Mouse (Mus musculus) intestine, postnatal 0 days (tissue): ENCODE results near the gene 4931406C07Rik. TPM values are rescaled to one million over a fixed set of nuclear protein-coding genes. Genes with fewer than 3 reads are reported as not detected.

ENCODE experiments used
- ATAC-seq: fragments of 200-750 bp; cut with Nextera tagmentation; 2 replicates; pipeline ENCODE4 v1.8.0; 2017; ENCODE audit warnings: mild to moderate bottlenecking, moderate TSS enrichment, moderate library complexity
- H3K27ac ChIP-seq: fragments of 300-500 bp; sonication (generic); 2 replicates; pipeline ENCODE4 v1.5.1; 2014; ENCODE audit warnings: mild to moderate bottlenecking, low read depth, low read length, moderate library complexity
- H3K27me3 ChIP-seq: fragments of 300-500 bp; sonication (generic); replicated peaks from 2 replicates; pipeline ENCODE4 v1.6.1; 2014; ENCODE audit warnings: low read length, mixed read lengths; ENCODE audit not compliant: control insufficient read depth, insufficient read depth
- H3K36me3 ChIP-seq: fragments of 300-500 bp; sonication (generic); 2 replicates; pipeline ENCODE4 v1.6.1; 2014; ENCODE audit warnings: mild to moderate bottlenecking, moderate library complexity; ENCODE audit not compliant: control insufficient read depth, insufficient read depth
- H3K4me1 ChIP-seq: fragments of 300-500 bp; sonication (generic); replicated peaks from 2 replicates; pipeline ENCODE4 v1.6.1; 2014; ENCODE audit warnings: antibody characterized with exemption, low read length, mixed read lengths; ENCODE audit not compliant: control insufficient read depth, insufficient read depth
- H3K4me2 ChIP-seq: fragments of 300-500 bp; sonication (generic); replicated peaks from 2 replicates; pipeline ENCODE4 v1.6.1; 2014; ENCODE audit warnings: low read depth, mild to moderate bottlenecking, moderate library complexity
- H3K4me3 ChIP-seq: fragments of 300-500 bp; sonication (generic); 2 replicates; pipeline ENCODE4 v1.5.1; 2014; ENCODE audit warnings: low read depth, low read length
- H3K9ac ChIP-seq: fragments of 300-500 bp; sonication (generic); 2 replicates; pipeline ENCODE4 v1.6.1; 2014; ENCODE audit warnings: mild to moderate bottlenecking, low read depth, low read length
- H3K9me3 ChIP-seq: fragments of 300-500 bp; sonication (generic); 2 replicates; pipeline ENCODE4 v1.6.1; 2016; ENCODE audit warnings: mixed run types; ENCODE audit not compliant: control insufficient read depth
- CTCF ChIP-seq: sonication (generic); IDR thresholded peaks from 2 replicates; pipeline ENCODE4 v1.5.1; 2016; ENCODE audit warnings: low read depth, mild to moderate bottlenecking, control low read depth, antibody characterized with exemption, moderate library complexity
- WGBS: fragments of 180-500 bp; shearing (Covaris S2); extraction: QIAGEN DNeasy Blood & Tissue Kit; methylation state at CpG from one replicate; pipeline ENCODE4 v1.1.7; 2014; 5-methylcytosine and 5-hydroxymethylcytosine counted together
- microRNA-seq: library from miRNA; unstranded; fragments of <30 nt; microRNA quantifications from one replicate; pipeline ENCODE4, GENCODE M21; 2016
- polyA plus RNA-seq: library from polyadenylated mRNA; unstranded; fragments of >200 nt; fragmentation: Nextera tagmentation; extraction: Ambion mirVana; gene quantifications from 2 replicates; pipeline ENCODE4 v1.2.1, GENCODE M21; 2015

The 4931406C07Rik gene
- polyA plus RNA-seq, 1 experiment from 2014 or later = 15.4 TPM

DNA sequence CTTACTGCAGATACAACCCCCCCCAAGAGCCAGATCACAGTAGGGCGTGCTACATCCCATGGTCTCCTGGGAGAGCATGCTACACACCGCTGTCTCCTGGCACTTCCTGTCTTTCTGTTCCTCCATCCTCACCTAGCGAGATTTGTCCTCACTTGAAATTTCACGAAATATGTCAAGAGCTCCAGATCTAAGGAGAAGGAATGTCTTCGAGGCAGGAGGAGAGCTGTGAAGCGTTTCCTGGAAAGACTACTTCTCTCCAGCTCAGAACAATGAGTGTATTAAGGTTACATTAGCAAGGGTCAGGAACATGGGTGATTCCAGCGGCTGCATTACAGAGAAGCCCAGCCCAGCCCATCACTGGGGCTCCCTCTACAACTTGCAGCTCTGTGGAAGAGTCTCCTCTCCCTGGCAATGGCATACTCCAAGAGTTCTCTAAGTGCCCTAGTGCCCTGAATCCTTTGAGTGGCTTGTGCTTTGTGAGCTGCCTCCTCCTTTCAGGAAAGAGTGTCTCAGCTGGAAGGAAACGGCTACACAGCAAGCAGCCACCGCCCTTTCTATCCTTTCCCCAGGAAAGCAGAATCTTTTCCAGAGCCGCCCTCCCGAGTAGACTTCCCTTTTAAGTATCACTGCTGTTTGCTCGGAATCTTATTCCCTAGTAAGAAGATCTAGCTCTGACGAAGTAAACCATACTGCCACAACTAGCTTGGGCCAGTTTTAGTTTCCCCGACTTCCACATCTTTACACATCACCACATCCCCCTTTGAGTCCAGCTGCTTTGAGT is 68.5 kb downstream of the 4931406C07Rik start:
- H3K4me2 ChIP-seq = no peak overlapping the region
- 49% methylated on average over 14 of the region's 14 CpGs for WGBS
- no peak for ATAC-seq
- H3K4me3 ChIP-seq = no peak overlapping the region
- no peak overlapping the region for H3K9ac ChIP-seq
- H3K27me3 ChIP-seq = no peaks in the 10 kb centered on the region
- no peaks in the 10 kb centered on the region for H3K9me3 ChIP-seq
- no peak for TF ChIP-seq CTCF
- peaks cover 6% of the 10 kb centered on the region; the same call in 1 of the 2 replicates for H3K4me1 ChIP-seq
- 0 out of 2 replicates have a peak overlapping the region, but pooled peaks have one; percentile 23 for H3K27ac ChIP-seq
- H3K36me3 ChIP-seq = no peaks in the 10 kb centered on the region

DNA sequence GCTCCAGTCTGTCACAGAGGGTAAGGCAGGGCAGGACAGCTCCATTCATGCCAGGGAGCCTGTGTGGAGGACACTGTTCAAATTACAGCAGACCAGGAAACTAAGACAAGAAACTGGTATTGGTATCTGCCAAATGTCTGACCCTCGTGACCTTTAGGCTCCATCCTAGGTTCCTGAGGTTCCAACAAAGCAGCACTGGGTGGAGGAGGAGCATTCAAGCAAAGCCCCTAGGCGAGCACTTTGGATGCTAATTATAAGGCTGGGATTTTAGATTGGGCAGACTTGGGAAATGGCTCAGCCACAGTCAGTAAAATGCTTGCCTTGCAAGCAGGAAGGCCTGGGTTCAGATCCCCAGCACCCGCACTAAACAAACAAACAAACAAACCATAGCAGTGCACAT is 70.3 kb downstream of the 4931406C07Rik start:
- H3K9ac ChIP-seq = no peak overlapping the region
- peaks cover 6% of the 10 kb centered on the region; the same call in 1 of the 2 replicates for H3K4me1 ChIP-seq
- no peak for TF ChIP-seq CTCF
- ATAC-seq = no peak
- H3K9me3 ChIP-seq = no peaks in the 10 kb centered on the region
- no peaks in the 10 kb centered on the region for H3K27me3 ChIP-seq
- no peak overlapping the region for H3K4me2 ChIP-seq
- H3K4me3 ChIP-seq = no peak overlapping the region
- no peaks in the 10 kb centered on the region for H3K36me3 ChIP-seq
- 85% methylated on average over 3 of the region's 3 CpGs for WGBS
- H3K27ac ChIP-seq = no peak overlapping the region

DNA sequence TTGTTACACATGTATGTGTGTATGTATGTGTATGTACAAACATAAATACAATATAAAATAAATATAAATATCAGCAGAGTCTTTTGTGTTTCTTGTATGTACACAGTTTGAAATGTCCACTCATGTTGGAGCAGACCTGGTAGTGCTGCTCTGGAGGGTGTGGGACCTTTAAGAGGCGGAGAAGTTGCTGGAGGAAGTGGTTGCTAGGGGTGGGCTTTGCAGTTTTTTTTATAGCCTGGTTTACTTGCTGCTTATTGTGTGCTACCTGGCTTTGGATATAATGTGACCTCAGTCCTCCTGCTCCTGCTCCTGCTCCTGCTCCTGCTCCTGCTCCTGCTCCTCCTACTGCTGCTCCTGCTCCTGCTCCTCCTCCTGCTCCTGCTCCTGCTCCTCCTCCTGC is 72.6 kb downstream of the 4931406C07Rik start:
- Histone ChIP-seq H3K4me2 (no peak overlapping the region), H3K27ac (no peak overlapping the region), H3K9ac (no peak overlapping the region), H3K36me3 (no peaks in the 10 kb centered on the region), H3K9me3 (no peaks in the 10 kb centered on the region), H3K4me1 (no peaks in the 10 kb centered on the region), H3K27me3 (no peaks in the 10 kb centered on the region), H3K4me3 (no peak overlapping the region)
- ATAC-seq = no peak
- WGBS = 80% methylated on average over 1 of the region's 1 CpGs
- TF ChIP-seq CTCF = no peak

Small RNAs within 50 kb of the gene (microRNA-seq; reads per million reads assigned to microRNA genes)
- not detected for gene Gm49349
- not detected for gene mmu-mir-7650

Other genes starting within 250 kb of the 4931406C07Rik start
- gene Hephl1, start 194.3 kb downstream of the 4931406C07Rik start, polyA plus RNA-seq = not detected in 2 replicates
- 4.4 TPM in 2 replicates for gene Vstm5, start 67.4 kb downstream of the 4931406C07Rik start, polyA plus RNA-seq
- gene Med17, start 26.5 kb downstream of the 4931406C07Rik start, polyA plus RNA-seq = 18.1 and 20.4 TPM in 2 replicates
- 41.5 and 43.0 TPM in 2 replicates for gene Taf1d, start 234 bp downstream of the 4931406C07Rik start, polyA plus RNA-seq
- gene Cep295, start 51.3 kb upstream of the 4931406C07Rik start, polyA plus RNA-seq = 3.8 and 4.6 TPM in 2 replicates
- gene Smco4, start 187.0 kb upstream of the 4931406C07Rik start, polyA plus RNA-seq = 4.3 and 5.2 TPM in 2 replicates